Comparison of ENCODE assay signal across 17 mouse cellular contexts in genomic region chr11:119947897-119948296, GRCm38 (mm10). TPM values are rescaled to one million over a fixed set of nuclear protein-coding genes. Genes with fewer than 3 reads are reported as not detected.
DNase-seq lines count a peak whose midpoint lies in the region; ATAC-seq and TF ChIP-seq lines count a peak whose summit lies in the region.
"Had no signal": no experiment of that assay in that cellular context is flagged by ENCODE, and none has a peak within 500 bp of the region (broad histone marks: within the 10 kb centered on the region; RNA-seq: fewer than 3 reads in every experiment).

No protein-coding gene starts in this region.

- 48% methylated on average over 2 of the region's 2 CpGs for WGBS in embryonic facial prominence, embryonic 15.5 days
- WGBS in embryonic facial prominence, embryonic 10.5 days, result 53% methylated on average over 2 of the region's 2 CpGs
- WGBS in liver, adult 2 months, result 19% methylated on average over 2 of the region's 2 CpGs
- 43% methylated on average over 2 of the region's 2 CpGs for WGBS in liver, embryonic 11.5 days
- WGBS in olfactory bulb, adult 2 months, result 47% methylated on average over 2 of the region's 2 CpGs

- DNase-seq in embryonic facial prominence, embryonic 10.5 days (ENCODE audit: low spot score), result no peak
- no peak for DNase-seq in liver, adult 2 months (ENCODE audit: extremely low read depth, low read depth, low spot score)
- no peak for DNase-seq in liver, embryonic 11.5 days (ENCODE audit: low spot score)
- DNase-seq in R1 (ENCODE audit: low read depth, low spot score), result peak; percentile 55
- DNase-seq in kidney, postnatal 10 days, result no peak
- DNase-seq in cerebellum, adult 9-11 months, result no peak
- DNase-seq: cerebellum, postnatal 25 days; kidney, postnatal 14 days had no signal

- H3K4me2 ChIP-seq in embryonic facial prominence, embryonic 15.5 days (replicated peaks), result no peak overlapping the region
- no peak overlapping the region for H3K4me2 ChIP-seq in liver, embryonic 11.5 days
- H3K4me2 ChIP-seq: embryonic facial prominence, embryonic 13.5 days; heart, embryonic 11.5 days; hindbrain, embryonic 14.5 days; lung, embryonic 15.5 days; midbrain, embryonic 11.5 days; stomach, embryonic 15.5 days had no signal

- H3K4me3 ChIP-seq in embryonic facial prominence, embryonic 15.5 days (replicated peaks), result no peak overlapping the region
- no peak overlapping the region for H3K4me3 ChIP-seq in embryonic facial prominence, embryonic 10.5 days
- H3K4me3 ChIP-seq in liver, adult 2 months (ENCODE audit: insufficient read depth, low read depth, low read length), result no peak overlapping the region
- no peak overlapping the region for H3K4me3 ChIP-seq in liver, embryonic 11.5 days (ENCODE audit: low read depth, low read length)
- peak overlapping the region; percentile 11; the same call in 1 of the 2 replicates for H3K4me3 ChIP-seq in olfactory bulb, adult 2 months (ENCODE audit: insufficient read depth, low read depth, low read length)
- H3K4me3 ChIP-seq: embryonic facial prominence, embryonic 13.5 days; lung, embryonic 15.5 days; stomach, embryonic 15.5 days had no signal

- H3K4me1 ChIP-seq in embryonic facial prominence, embryonic 15.5 days, result peaks cover 66% of the 10 kb centered on the region
- H3K4me1 ChIP-seq in embryonic facial prominence, embryonic 10.5 days, result peaks cover 51% of the 10 kb centered on the region
- H3K4me1 ChIP-seq in liver, adult 2 months (ENCODE audit: control insufficient read depth, insufficient read depth, low read length), result peaks cover 66% of the 10 kb centered on the region
- peaks cover 7% of the 10 kb centered on the region for H3K4me1 ChIP-seq in liver, embryonic 11.5 days (replicated peaks; ENCODE audit: control insufficient read depth, insufficient read depth, low read length)
- peaks cover 54% of the 10 kb centered on the region for H3K4me1 ChIP-seq in olfactory bulb, adult 2 months (ENCODE audit: control insufficient read depth, insufficient read depth, low read length)

- H3K27ac ChIP-seq in embryonic facial prominence, embryonic 15.5 days (replicated peaks), result peak overlapping the region; percentile 69
- no peak overlapping the region for H3K27ac ChIP-seq in embryonic facial prominence, embryonic 10.5 days (replicated peaks)
- H3K27ac ChIP-seq in liver, adult 2 months (replicated peaks; ENCODE audit: insufficient read depth, low read depth, low read length), result peak overlapping the region; percentile 62
- H3K27ac ChIP-seq in liver, embryonic 11.5 days (ENCODE audit: low read depth, low read length), result no peak overlapping the region
- H3K27ac ChIP-seq in olfactory bulb, adult 2 months (ENCODE audit: insufficient read depth, low read depth, low read length), result peak overlapping the region; percentile 66
- H3K27ac ChIP-seq: embryonic facial prominence, embryonic 13.5 days; hindbrain, embryonic 14.5 days; lung, embryonic 15.5 days; stomach, embryonic 15.5 days had no signal

- no peaks in the 10 kb centered on the region for H3K27me3 ChIP-seq in embryonic facial prominence, embryonic 15.5 days
- peaks cover 15% of the 10 kb centered on the region for H3K27me3 ChIP-seq in embryonic facial prominence, embryonic 10.5 days (replicated peaks; ENCODE audit: low read depth, poor library complexity, severe bottlenecking)
- H3K27me3 ChIP-seq in liver, adult 2 months (ENCODE audit: control insufficient read depth, insufficient read depth, low read length), result no peaks in the 10 kb centered on the region
- no peaks in the 10 kb centered on the region for H3K27me3 ChIP-seq in liver, embryonic 11.5 days (replicated peaks; ENCODE audit: control insufficient read depth, insufficient read depth, low read length)
- H3K27me3 ChIP-seq: embryonic facial prominence, embryonic 13.5 days; lung, embryonic 15.5 days; stomach, embryonic 15.5 days had no signal

- no peak overlapping the region for H3K9ac ChIP-seq in embryonic facial prominence, embryonic 15.5 days
- H3K9ac ChIP-seq in liver, adult 2 months (ENCODE audit: low read depth, low read length), result peak overlapping the region; percentile 13; the same call in 1 of the 2 replicates
- no peak overlapping the region for H3K9ac ChIP-seq in liver, embryonic 11.5 days (ENCODE audit: low read depth, low read length)
- H3K9ac ChIP-seq: embryonic facial prominence, embryonic 13.5 days; hindbrain, embryonic 14.5 days; lung, embryonic 15.5 days; stomach, embryonic 15.5 days had no signal

- peaks cover 69% of the 10 kb centered on the region for H3K79me2 ChIP-seq in liver, adult 2 months (ENCODE audit: control insufficient read depth, insufficient read depth, low read length)

- no peaks in the 10 kb centered on the region for H3K9me3 ChIP-seq in embryonic facial prominence, embryonic 15.5 days (replicated peaks)
- H3K9me3 ChIP-seq in embryonic facial prominence, embryonic 10.5 days, result no peaks in the 10 kb centered on the region
- H3K9me3 ChIP-seq in liver, embryonic 11.5 days (ENCODE audit: control insufficient read depth, low read length), result no peaks in the 10 kb centered on the region
- H3K9me3 ChIP-seq: embryonic facial prominence, embryonic 13.5 days; lung, embryonic 15.5 days; stomach, embryonic 15.5 days had no signal

- TF ChIP-seq CTCF in liver, adult 2 months (IDR thresholded peaks at IDR 0.05; ENCODE audit: low read depth, low read length), result peak; percentile 30; the same call in 1 of the 2 replicates
- TF ChIP-seq CTCF in olfactory bulb, adult 2 months (IDR thresholded peaks at IDR 0.05; ENCODE audit: insufficient read depth, low read depth, low read length), result no peak

- no peak for ATAC-seq in embryonic facial prominence, embryonic 15.5 days (ENCODE audit: insufficient number of reproducible peaks, low FRiP score, low TSS enrichment, low read depth)
- no peak for ATAC-seq in liver, embryonic 11.5 days (replicated peaks; ENCODE audit: low FRiP score)
- ATAC-seq: forebrain, embryonic 14.5 days had no signal

- H3K36me3 ChIP-seq in embryonic facial prominence, embryonic 15.5 days, result no peaks in the 10 kb centered on the region
- H3K36me3 ChIP-seq in embryonic facial prominence, embryonic 10.5 days (replicated peaks), result no peaks in the 10 kb centered on the region
- H3K36me3 ChIP-seq in liver, adult 2 months (ENCODE audit: control insufficient read depth, insufficient read depth, low read length), result no peaks in the 10 kb centered on the region
- H3K36me3 ChIP-seq in liver, embryonic 11.5 days (ENCODE audit: control insufficient read depth, insufficient read depth, low read length), result no peaks in the 10 kb centered on the region
- H3K36me3 ChIP-seq: embryonic facial prominence, embryonic 13.5 days; lung, embryonic 15.5 days; stomach, embryonic 15.5 days had no signal

- TF ChIP-seq POLR2A in liver, adult 2 months (IDR thresholded peaks at IDR 0.05; ENCODE audit: extremely low read depth, insufficient read depth, low read length), result no peak
- no peak for TF ChIP-seq POLR2A in olfactory bulb, adult 2 months (IDR thresholded peaks at IDR 0.05; ENCODE audit: insufficient read depth, low read depth, low read length)

RNA-seq across cellular contexts. Expression of gene Baiap2, which starts 5.3 kb away (rescaled TPM):
- polyA plus RNA-seq in embryonic facial prominence, embryonic 15.5 days (2015; fragmentation: Nextera tagmentation; extraction: Ambion mirVana), result 36.8 and 42.0 TPM in 2 replicates
- polyA plus RNA-seq in embryonic facial prominence, embryonic 10.5 days (2016; fragmentation: Nextera tagmentation; extraction: Ambion mirVana), result 9.6 and 11.0 TPM in 2 replicates
- 11.6 and 16.2 TPM in 2 replicates for total RNA-seq in liver, adult 2 months (2014; rRNA removed)
- polyA plus RNA-seq in liver, adult 2 months (2012; rRNA removed), result 45.6 and 59.4 TPM in 2 replicates
- polyA plus RNA-seq in liver, embryonic 11.5 days (2014; fragmentation: Nextera tagmentation; extraction: Ambion mirVana), result 9.7 and 10.2 TPM in 2 replicates
- polyA plus RNA-seq in olfactory bulb, adult 2 months (2012; ENCODE audit: insufficient read depth, insufficient read length, low replicate concordance, missing spikeins), result not detected in 2 replicates

RNA-seq across cellular contexts. Expression of gene Chmp6, which starts 34.7 kb away (rescaled TPM):
- 93.8 and 95.1 TPM in 2 replicates for polyA plus RNA-seq in embryonic facial prominence, embryonic 15.5 days (2015; fragmentation: Nextera tagmentation; extraction: Ambion mirVana)
- polyA plus RNA-seq in embryonic facial prominence, embryonic 10.5 days (2016; fragmentation: Nextera tagmentation; extraction: Ambion mirVana), result 117 and 120 TPM in 2 replicates
- 20.6 and 21.6 TPM in 2 replicates for total RNA-seq in liver, adult 2 months (2014; rRNA removed)
- 34.2 and 34.9 TPM in 2 replicates for polyA plus RNA-seq in liver, adult 2 months (2012; rRNA removed)
- 70.1 and 77.2 TPM in 2 replicates for polyA plus RNA-seq in liver, embryonic 11.5 days (2014; fragmentation: Nextera tagmentation; extraction: Ambion mirVana)
- not detected in 2 replicates for polyA plus RNA-seq in olfactory bulb, adult 2 months (2012; ENCODE audit: insufficient read depth, insufficient read length, low replicate concordance, missing spikeins)

Comparison
In these comparisons a context has a peak if more than half of its experiments do, and no peak if none do; other contexts are left out.
1. H3K27ac ChIP-seq: peak in embryonic facial prominence, embryonic 15.5 days (single experiment), liver, adult 2 months (single experiment) and olfactory bulb, adult 2 months (single experiment); none in embryonic facial prominence, embryonic 10.5 days (single experiment) and liver, embryonic 11.5 days (single experiment).
2. RNA of gene Chmp6, which starts 34.7 kb away (polyA plus RNA-seq): 117 to 120 TPM in embryonic facial prominence, embryonic 10.5 days, 93.8 to 95.1 TPM in embryonic facial prominence, embryonic 15.5 days, 70.1 to 77.2 TPM in liver, embryonic 11.5 days and 34.2 to 34.9 TPM in liver, adult 2 months; not detected in olfactory bulb, adult 2 months; every median in the first group is over 10 times any median in the second.